Mouse (Mus musculus) neural tube, embryonic 15.5 days (tissue): Measurements from ENCODE around the gene Arvcf. TPM values are rescaled to one million over a fixed set of nuclear protein-coding genes. Genes with fewer than 3 reads are reported as not detected.

ENCODE experiments used
- ATAC-seq: fragments of 200-750 bp; cut with Nextera tagmentation; 2 replicates; pipeline ENCODE4 v1.8.0; 2017; ENCODE audit warnings: mild to moderate bottlenecking, moderate TSS enrichment, moderate library complexity; ENCODE audit not compliant: low FRiP score
- H3K27ac ChIP-seq: fragments of 300-500 bp; sonication (generic); replicated peaks from 2 replicates; pipeline ENCODE4 v1.5.1; 2015; ENCODE audit warnings: mild to moderate bottlenecking, inconsistent platforms
- H3K27me3 ChIP-seq: fragments of 300-500 bp; sonication (generic); replicated peaks from 2 replicates; pipeline ENCODE4 v1.6.1; 2015; ENCODE audit warnings: inconsistent platforms
- H3K36me3 ChIP-seq: fragments of 300-500 bp; sonication (generic); 2 replicates; pipeline ENCODE4 v1.6.1; 2015; ENCODE audit warnings: inconsistent platforms
- H3K4me1 ChIP-seq: fragments of 300-500 bp; sonication (generic); 2 replicates; pipeline ENCODE4 v1.6.1; 2015; ENCODE audit warnings: inconsistent platforms
- H3K4me2 ChIP-seq: fragments of 300-500 bp; sonication (generic); 2 replicates; pipeline ENCODE4 v1.6.1; 2015; ENCODE audit warnings: inconsistent platforms, mild to moderate bottlenecking, moderate library complexity
- H3K4me3 ChIP-seq: fragments of 300-500 bp; sonication (generic); replicated peaks from 2 replicates; pipeline ENCODE4 v1.5.1; 2015; ENCODE audit warnings: mild to moderate bottlenecking, inconsistent platforms
- H3K9ac ChIP-seq: fragments of 300-500 bp; sonication (generic); replicated peaks from 2 replicates; pipeline ENCODE4 v1.6.1; 2015; ENCODE audit warnings: mild to moderate bottlenecking, inconsistent platforms
- H3K9me3 ChIP-seq: fragments of 300-500 bp; sonication (generic); replicated peaks from 2 replicates; pipeline ENCODE4 v1.6.1; 2016; ENCODE audit warnings: inconsistent platforms
- WGBS: fragments of 180-500 bp; shearing (Covaris S2); methylation state at CpG from one replicate; pipeline ENCODE4 v1.1.7; 2015; ENCODE audit warnings: mixed read lengths; 5-methylcytosine and 5-hydroxymethylcytosine counted together
- polyA plus RNA-seq: library from polyadenylated mRNA; unstranded; fragments of >200 nt; fragmentation: Nextera tagmentation; extraction: Ambion mirVana; gene quantifications from 2 replicates; pipeline ENCODE4 v1.2.1, GENCODE M21; 2015

Arvcf gene
- polyA plus RNA-seq, 1 experiment from 2014 or later = 72.5 TPM

DNA sequence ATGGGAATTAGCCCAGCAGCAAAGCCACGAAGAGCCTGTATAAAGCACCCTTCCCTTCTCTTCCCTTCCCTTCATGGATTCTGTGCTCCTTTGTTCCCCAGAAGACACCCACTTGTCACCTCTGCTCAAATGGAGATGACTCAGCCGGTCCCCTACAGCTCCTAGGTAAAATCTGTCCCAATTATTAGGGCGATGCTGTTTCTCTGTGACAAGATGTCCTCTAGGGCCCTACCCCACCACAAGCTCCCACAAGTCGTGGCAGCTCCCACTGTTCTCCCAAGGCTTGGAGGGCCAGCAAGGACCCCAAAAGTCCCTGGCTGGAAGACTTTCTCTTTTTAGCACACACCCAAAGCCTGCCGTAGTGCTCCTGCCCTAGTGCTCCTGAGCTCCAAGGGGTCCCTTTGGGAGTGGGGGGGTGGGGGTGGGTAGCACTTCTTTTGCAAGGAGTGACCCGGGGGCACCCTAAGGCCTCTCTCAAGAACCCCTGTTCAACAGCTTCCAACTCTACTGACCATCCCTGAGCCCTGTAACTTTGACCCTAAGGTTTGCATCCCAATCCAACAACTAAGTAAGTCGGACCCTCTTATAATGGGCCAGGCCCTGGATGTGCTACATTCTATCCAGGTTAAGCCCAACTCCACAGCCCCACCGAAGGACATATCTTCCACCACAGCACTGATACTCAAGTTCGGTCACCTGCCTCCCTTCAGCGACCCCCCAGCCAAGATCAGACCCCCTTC, 77.7 kb downstream of the Arvcf start:
- peak overlapping the region; percentile 78 for H3K27ac ChIP-seq
- peak; percentile 58 for ATAC-seq

DNA sequence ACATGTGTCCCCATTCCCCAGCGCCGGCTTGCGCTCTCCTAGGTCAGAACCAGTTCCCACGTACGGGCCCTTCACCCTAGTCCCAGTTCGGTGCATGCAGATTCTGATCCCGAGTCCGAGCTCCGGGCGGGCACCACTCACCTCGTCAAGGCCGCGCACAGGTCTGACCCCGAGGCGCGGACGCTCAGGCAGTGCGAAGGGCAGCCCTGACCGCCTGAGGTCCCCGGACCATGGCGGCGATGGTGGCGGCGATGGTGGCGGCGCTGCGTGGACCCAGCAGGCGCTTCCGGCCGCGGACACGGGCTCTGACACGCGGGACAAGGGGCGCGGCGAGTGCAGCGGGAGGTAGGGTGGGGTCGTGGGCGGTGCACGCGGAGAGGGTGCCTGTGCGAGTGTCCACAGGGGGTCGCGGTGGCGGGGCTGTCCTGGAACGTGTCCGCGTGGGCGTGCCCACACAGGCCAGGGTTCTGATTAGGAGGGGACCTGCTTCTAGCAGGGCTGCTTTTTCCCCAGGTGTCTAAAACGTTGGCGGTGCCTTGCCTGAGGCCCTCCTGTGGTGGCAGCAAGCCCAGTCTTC, 78.3 kb downstream of the Arvcf start, which contains the start of gene Txnrd2:
Gene Txnrd2, plus strand, starts transcription at position 170 of the 577 bp plus-strand sequence.
- Histone ChIP-seq H3K9ac (peak within 1 kb of the TSS; percentile 75), H3K9me3 (no peaks in the 10 kb centered on the region), H3K4me3 (peak within 1 kb of the TSS; percentile 66), H3K4me2 (peak within 1 kb of the TSS; percentile 90), H3K4me1 (peaks cover 30% of the 10 kb centered on the region), H3K27me3 (no peaks in the 10 kb centered on the region), H3K36me3 (peaks cover 10% of the 10 kb centered on the region), H3K27ac (peak within 1 kb of the TSS; percentile 78)
- peak; percentile 85 for ATAC-seq
- under 1% methylated on average over 52 of the region's 52 CpGs for WGBS

More for the DNA sequence above, 77.7 kb downstream of the Arvcf start:
- peak overlapping the region; percentile 66 for H3K4me3 ChIP-seq
- H3K9me3 ChIP-seq = no peaks in the 10 kb centered on the region
- H3K9ac ChIP-seq = peak overlapping the region; percentile 75
- H3K4me2 ChIP-seq = peak overlapping the region; percentile 90
- H3K4me1 ChIP-seq = peaks cover 30% of the 10 kb centered on the region
- no peaks in the 10 kb centered on the region for H3K27me3 ChIP-seq
- 16% methylated on average over 10 of the region's 10 CpGs for WGBS
- peaks cover 10% of the 10 kb centered on the region for H3K36me3 ChIP-seq

DNA sequence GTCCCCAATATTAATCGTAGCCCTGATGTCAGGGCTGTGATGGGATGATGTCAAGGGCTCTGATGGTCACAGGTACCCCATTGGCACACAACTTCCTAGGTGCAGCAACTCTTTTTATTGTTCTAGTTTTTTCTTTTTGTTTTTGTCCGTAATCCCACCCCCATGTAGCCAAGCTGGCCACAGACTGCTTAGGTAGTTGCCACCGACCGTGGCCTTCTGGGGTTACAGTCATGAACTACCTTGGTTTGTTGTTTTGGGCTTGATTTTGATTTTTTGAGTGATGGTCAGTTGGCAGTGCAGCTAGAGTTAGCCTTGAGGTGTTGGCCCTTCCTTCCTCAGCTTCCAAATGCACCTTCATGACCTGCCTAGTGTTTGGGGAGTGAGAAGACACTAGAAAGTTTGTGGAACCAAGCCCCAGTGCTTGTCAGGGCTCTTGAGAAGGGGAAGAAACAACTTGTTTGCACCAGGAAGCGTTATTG, 78.9 kb downstream of the Arvcf start, which contains the start of gene Comt:
Gene Comt, minus strand, starts transcription at position 51 of the 479 bp plus-strand sequence.
- Histone ChIP-seq H3K27me3 (no peaks in the 10 kb centered on the region), H3K9ac (peak within 1 kb of the TSS; percentile 75), H3K4me3 (peak within 1 kb of the TSS; percentile 66), H3K36me3 (peaks cover 9% of the 10 kb centered on the region), H3K9me3 (no peaks in the 10 kb centered on the region), H3K4me1 (peaks cover 30% of the 10 kb centered on the region), H3K27ac (peak within 1 kb of the TSS; percentile 78), H3K4me2 (peak within 1 kb of the TSS; percentile 90)
- no peak for ATAC-seq
- WGBS = 61% methylated on average over 5 of the region's 5 CpGs

DNA sequence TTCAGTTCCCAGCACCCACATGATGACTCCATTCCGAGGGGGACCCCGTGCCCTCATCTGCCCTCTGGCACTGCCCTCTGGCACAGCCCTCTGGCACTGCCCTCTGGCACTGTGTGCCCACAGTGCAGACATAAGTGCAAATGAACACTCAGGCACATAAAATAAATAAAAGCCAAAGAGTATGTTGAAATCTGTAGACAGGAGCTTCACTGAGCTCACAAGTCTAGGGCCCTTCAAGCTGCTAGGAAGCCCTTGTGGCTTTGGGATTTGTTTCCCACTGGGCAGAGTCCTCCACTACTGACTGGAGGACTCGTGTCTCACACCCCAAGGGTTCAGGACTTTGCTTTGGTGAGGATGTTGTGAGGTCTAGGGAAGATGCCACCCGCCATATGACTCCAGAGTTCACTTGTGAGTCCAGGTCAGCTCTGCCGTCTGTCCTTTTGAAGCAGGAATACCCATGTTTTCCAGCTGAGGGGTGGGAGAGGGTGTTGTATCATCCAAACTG, 80.1 kb downstream of the Arvcf start:
- Histone ChIP-seq H3K4me3 (no peak overlapping the region), H3K9me3 (no peaks in the 10 kb centered on the region), H3K36me3 (peaks cover 3% of the 10 kb centered on the region; the same call in 1 of the 2 replicates), H3K4me1 (peaks cover 30% of the 10 kb centered on the region), H3K27ac (no peak overlapping the region), H3K4me2 (no peak overlapping the region), H3K27me3 (no peaks in the 10 kb centered on the region), H3K9ac (no peak overlapping the region)
- ATAC-seq = no peak
- 86% methylated on average over 5 of the region's 5 CpGs for WGBS

DNA sequence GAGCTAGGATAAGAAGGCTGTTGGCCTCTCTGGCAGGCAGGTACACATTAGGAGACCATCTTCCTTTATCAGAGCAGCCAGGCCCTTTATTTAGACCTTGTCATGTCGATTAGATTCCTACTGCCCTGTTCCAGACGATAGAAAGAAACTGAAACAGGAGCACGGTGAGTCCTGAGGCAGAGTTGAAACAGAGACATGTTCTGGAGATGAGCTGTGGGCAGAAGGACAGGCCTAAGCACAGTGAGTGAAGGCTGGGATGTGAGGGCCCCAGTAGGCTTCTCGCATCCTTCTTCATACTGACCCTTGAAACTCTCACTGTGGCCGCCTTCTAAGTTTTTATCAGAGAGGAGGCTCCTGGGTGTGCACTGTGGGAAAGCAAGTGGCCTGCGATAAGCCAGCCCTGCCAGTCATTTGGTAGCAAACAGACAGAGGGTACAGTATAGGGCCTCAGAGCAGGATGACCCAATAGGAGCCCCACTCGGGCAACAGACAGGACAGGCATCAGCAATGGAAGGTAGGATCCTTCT, 80.6 kb downstream of the Arvcf start:
- no peaks in the 10 kb centered on the region for H3K9me3 ChIP-seq
- H3K9ac ChIP-seq = no peak overlapping the region
- H3K36me3 ChIP-seq = no peaks in the 10 kb centered on the region
- no peak overlapping the region for H3K27ac ChIP-seq
- 88% methylated on average over 7 of the region's 7 CpGs for WGBS
- ATAC-seq = no peak
- H3K4me2 ChIP-seq = no peak overlapping the region
- no peaks in the 10 kb centered on the region for H3K27me3 ChIP-seq
- no peak overlapping the region for H3K4me3 ChIP-seq
- peaks cover 30% of the 10 kb centered on the region for H3K4me1 ChIP-seq

GRCm38 (mm10) chr16:18429641-18430040, 81.7 kb downstream of the Arvcf start:
- H3K27me3 ChIP-seq = no peaks in the 10 kb centered on the region
- H3K9ac ChIP-seq = no peak overlapping the region
- no peak overlapping the region for H3K4me2 ChIP-seq
- H3K27ac ChIP-seq = no peak overlapping the region
- WGBS = 89% methylated on average over 8 of the region's 8 CpGs
- H3K36me3 ChIP-seq = 0 out of 2 replicates have a peak, but pooled peaks cover 1% of the 10 kb centered on the region
- H3K9me3 ChIP-seq = no peaks in the 10 kb centered on the region
- peaks cover 21% of the 10 kb centered on the region for H3K4me1 ChIP-seq
- H3K4me3 ChIP-seq = no peak overlapping the region
- ATAC-seq = no peak

GRCm38 (mm10) chr16:18430641-18431212, 82.7 kb downstream of the Arvcf start:
- Histone ChIP-seq H3K4me3 (no peak overlapping the region), H3K27me3 (no peaks in the 10 kb centered on the region), H3K36me3 (0 out of 2 replicates have a peak, but pooled peaks cover 6% of the 10 kb centered on the region), H3K9me3 (0 out of 2 replicates have a peak, but pooled peaks cover 2% of the 10 kb centered on the region), H3K27ac (no peak overlapping the region), H3K4me2 (no peak overlapping the region), H3K4me1 (peaks cover 11% of the 10 kb centered on the region), H3K9ac (no peak overlapping the region)
- WGBS = 86% methylated on average over 8 of the region's 8 CpGs
- no peak for ATAC-seq

DNA sequence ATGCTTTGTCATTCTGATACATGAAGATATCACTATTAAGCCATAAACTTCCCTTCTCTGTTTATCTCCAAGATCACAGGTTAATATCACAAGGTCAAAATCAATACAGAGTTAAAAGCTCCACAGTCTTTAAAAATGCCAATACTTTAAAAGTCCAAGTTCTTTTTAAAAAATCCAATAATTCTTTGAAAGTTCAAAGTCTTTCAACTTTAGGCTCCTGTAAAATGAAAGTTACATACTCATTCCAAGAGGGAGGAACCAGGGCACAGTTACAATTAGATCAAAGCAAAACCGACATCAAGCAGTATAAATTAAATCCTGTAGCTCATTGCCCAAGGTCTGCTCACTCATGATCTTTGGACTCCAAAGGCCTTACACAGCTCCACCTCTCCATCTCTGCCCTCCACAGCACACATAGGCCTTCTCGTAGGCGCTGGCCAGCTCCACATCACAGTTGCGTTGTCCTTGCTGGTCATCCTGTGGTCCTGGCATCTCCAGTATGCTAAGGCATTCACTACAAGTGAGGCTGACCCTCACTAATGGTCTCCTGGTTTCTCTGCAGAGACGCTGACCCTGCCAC, 85.4 kb downstream of the Arvcf start:
- no peak overlapping the region for H3K4me3 ChIP-seq
- H3K36me3 ChIP-seq = peaks cover 20% of the 10 kb centered on the region
- no peak overlapping the region for H3K4me2 ChIP-seq
- H3K27me3 ChIP-seq = no peaks in the 10 kb centered on the region
- 95% methylated on average over 5 of the region's 5 CpGs for WGBS
- H3K4me1 ChIP-seq = no peaks in the 10 kb centered on the region
- no peak overlapping the region for H3K9ac ChIP-seq
- H3K9me3 ChIP-seq = 0 out of 2 replicates have a peak, but pooled peaks cover 2% of the 10 kb centered on the region
- ATAC-seq = no peak
- H3K27ac ChIP-seq = no peak overlapping the region

DNA sequence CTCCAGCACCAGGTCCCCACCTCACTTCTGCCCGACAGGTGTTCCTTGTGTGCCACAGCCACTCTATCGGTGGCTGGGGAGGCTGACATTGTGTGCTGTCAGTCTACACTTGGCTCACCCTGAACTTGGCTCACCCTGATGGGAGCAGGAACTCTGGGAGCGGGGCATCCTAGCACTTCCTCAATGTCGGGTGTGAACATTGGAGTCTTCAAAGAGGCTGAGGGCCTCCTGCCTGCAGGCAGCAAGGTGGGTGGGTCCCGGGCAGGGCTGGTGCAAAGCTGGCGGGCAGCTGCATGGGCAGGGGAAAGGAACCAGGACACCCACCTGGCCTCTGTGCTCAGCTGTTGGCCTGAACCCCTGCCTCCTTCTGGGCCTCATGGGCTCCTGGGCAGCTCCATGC, 88.1 kb downstream of the Arvcf start:
- Histone ChIP-seq H3K4me2 (no peak overlapping the region), H3K4me3 (no peak overlapping the region), H3K9me3 (0 out of 2 replicates have a peak, but pooled peaks cover 2% of the 10 kb centered on the region), H3K9ac (no peak overlapping the region), H3K27ac (no peak overlapping the region), H3K27me3 (no peaks in the 10 kb centered on the region), H3K4me1 (no peaks in the 10 kb centered on the region), H3K36me3 (peaks cover 30% of the 10 kb centered on the region)
- ATAC-seq = no peak
- 94% methylated on average over 6 of the region's 6 CpGs for WGBS

DNA sequence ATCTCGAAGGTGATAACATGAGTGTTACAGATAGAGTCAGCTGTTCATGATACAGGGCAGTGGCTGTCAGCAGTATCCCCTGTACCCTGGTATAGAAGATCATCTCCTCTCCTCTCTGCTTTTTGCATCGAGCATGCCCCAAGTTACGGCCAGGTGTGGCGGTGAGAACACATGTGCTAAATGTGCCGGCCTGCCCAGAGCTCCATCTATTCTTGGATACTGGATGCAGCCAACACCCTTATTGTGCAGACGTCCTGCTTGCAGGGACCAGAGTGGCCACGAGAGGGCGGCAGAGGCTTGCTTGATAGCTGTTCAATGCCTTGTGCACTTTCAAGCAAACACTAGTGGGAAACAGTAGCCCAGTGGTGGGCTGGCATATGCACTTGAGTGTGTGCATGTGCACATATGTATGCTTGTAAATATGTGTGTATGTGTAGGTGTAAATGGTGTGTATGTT, 95.4 kb downstream of the Arvcf start:
- no peak overlapping the region for H3K4me3 ChIP-seq
- no peak overlapping the region for H3K27ac ChIP-seq
- H3K9me3 ChIP-seq = no peaks in the 10 kb centered on the region
- no peaks in the 10 kb centered on the region for H3K27me3 ChIP-seq
- H3K4me1 ChIP-seq = no peaks in the 10 kb centered on the region
- H3K9ac ChIP-seq = no peak overlapping the region
- peak; percentile 93 for ATAC-seq
- H3K4me2 ChIP-seq = no peak overlapping the region
- WGBS = 28% methylated on average over 8 of the region's 8 CpGs
- peaks cover 21% of the 10 kb centered on the region for H3K36me3 ChIP-seq

GRCm38 (mm10) chr16:18447243-18447642, 99.3 kb downstream of the Arvcf start:
- H3K27me3 ChIP-seq = no peaks in the 10 kb centered on the region
- ATAC-seq = no peak
- no peak overlapping the region for H3K4me2 ChIP-seq
- no peak overlapping the region for H3K27ac ChIP-seq
- H3K36me3 ChIP-seq = peaks cover 3% of the 10 kb centered on the region; the same call in 1 of the 2 replicates
- no peaks in the 10 kb centered on the region for H3K9me3 ChIP-seq
- no peak overlapping the region for H3K9ac ChIP-seq
- no peaks in the 10 kb centered on the region for H3K4me1 ChIP-seq
- H3K4me3 ChIP-seq = no peak overlapping the region
